Mouse (Mus musculus) lung, embryonic 14.5 days (tissue): ENCODE measurements around the gene Stk25. TPM values are rescaled to one million over a fixed set of nuclear protein-coding genes. Genes with fewer than 3 reads are reported as not detected.

Experiments used
- ATAC-seq: fragments of 200-750 bp; cut with Nextera tagmentation; 2 replicates; pipeline ENCODE4 v1.8.0; 2017; ENCODE audit warnings: mild to moderate bottlenecking, moderate TSS enrichment, moderate library complexity; ENCODE audit not compliant: insufficient read depth
- DNase-seq: peaks from one replicate; pipeline ENCODE4 v3.0.0-alpha.2; 2015
- H3K27ac ChIP-seq: fragments of 300-500 bp; sonication (generic); 2 replicates; pipeline ENCODE4 v1.5.1; 2014; ENCODE audit warnings: low read depth, mild to moderate bottlenecking, moderate library complexity
- H3K27me3 ChIP-seq: fragments of 300-500 bp; sonication (generic); 2 replicates; pipeline ENCODE4 v1.6.1; 2014; ENCODE audit warnings: low read length, control low read depth; ENCODE audit not compliant: insufficient read depth
- H3K36me3 ChIP-seq: fragments of 300-500 bp; sonication (generic); 2 replicates; pipeline ENCODE4 v1.6.1; 2014; ENCODE audit warnings: control low read depth; ENCODE audit not compliant: insufficient read depth
- H3K4me1 ChIP-seq: fragments of 300-500 bp; sonication (generic); 2 replicates; pipeline ENCODE4 v1.6.1; 2014; ENCODE audit warnings: antibody characterized with exemption, control low read depth; ENCODE audit not compliant: insufficient read depth
- H3K4me2 ChIP-seq: fragments of 300-500 bp; sonication (generic); 2 replicates; pipeline ENCODE4 v1.6.1; 2014; ENCODE audit warnings: mild to moderate bottlenecking
- H3K4me3 ChIP-seq: fragments of 300-500 bp; sonication (generic); 2 replicates; pipeline ENCODE4 v1.5.1; 2014; ENCODE audit warnings: low read depth, low read length
- H3K9ac ChIP-seq: fragments of 300-500 bp; sonication (generic); 2 replicates; pipeline ENCODE4 v1.6.1; 2014
- H3K9me3 ChIP-seq: fragments of 300-500 bp; sonication (generic); 2 replicates; pipeline ENCODE4 v1.6.1; 2016; ENCODE audit warnings: low read depth, low read length, control low read depth
- CTCF ChIP-seq: IDR thresholded peaks from 2 replicates; pipeline ENCODE4 v1.5.1; 2016; ENCODE audit warnings: antibody characterized with exemption, low read depth
- WGBS: fragments of 180-500 bp; shearing (Covaris S2); extraction: QIAGEN DNeasy Blood & Tissue Kit; methylation state at CpG from one replicate; pipeline ENCODE4 v1.1.7; 2014; 5-methylcytosine and 5-hydroxymethylcytosine counted together
- polyA plus RNA-seq: library from polyadenylated mRNA; unstranded; fragments of >200 nt; fragmentation: Nextera tagmentation; extraction: Ambion mirVana; gene quantifications from 2 replicates; pipeline ENCODE4 v1.2.1, GENCODE M21; 2014

Stk25 gene
- polyA plus RNA-seq, 1 experiment from 2014 or later: 181 TPM

GRCm38 (mm10) chr1:93634481-93634891 lies 24.0 kb downstream of the Stk25 start:
- WGBS: 2% methylated on average over 6 of the region's 6 CpGs
- ATAC-seq (peak; percentile 7; the same call in 1 of the 2 replicates), DNase-seq (peak; percentile 65)
- peaks cover 23% of the 10 kb centered on the region; the same call in 1 of the 2 replicates for H3K36me3 ChIP-seq
- no peak for TF ChIP-seq CTCF
- peak overlapping the region; percentile 96 for H3K4me3 ChIP-seq
- peak overlapping the region; percentile 90 for H3K27ac ChIP-seq
- peak overlapping the region; percentile 90 for H3K4me2 ChIP-seq
- H3K27me3 ChIP-seq: no peaks in the 10 kb centered on the region
- H3K9ac ChIP-seq: peak overlapping the region; percentile 87
- peaks cover 6% of the 10 kb centered on the region; the same call in 1 of the 2 replicates for H3K4me1 ChIP-seq
- no peaks in the 10 kb centered on the region for H3K9me3 ChIP-seq

DNA sequence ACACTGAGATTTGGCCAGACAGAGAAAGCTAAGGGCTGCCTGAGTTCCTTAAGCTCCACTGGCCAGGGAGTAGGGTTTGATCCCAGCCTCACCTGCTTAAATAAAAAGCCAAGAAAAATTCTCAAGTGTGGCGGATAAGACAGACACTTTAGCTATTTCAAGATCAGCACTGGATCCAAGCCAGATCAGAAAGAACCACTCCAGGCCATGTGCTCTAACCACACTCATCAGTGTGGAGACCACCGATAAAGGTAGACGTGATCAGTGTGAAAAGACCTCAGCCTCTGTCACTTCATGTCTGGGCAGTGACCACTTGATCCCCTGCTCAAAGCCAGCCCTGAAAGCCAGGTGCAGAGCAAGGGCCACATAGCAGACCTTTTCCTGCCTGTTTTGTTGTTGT lies 25.7 kb downstream of the Stk25 start:
- WGBS: 87% methylated on average over 3 of the region's 3 CpGs
- TF ChIP-seq CTCF: no peak
- H3K9ac ChIP-seq: no peak overlapping the region
- DNase-seq: no peak
- no peaks in the 10 kb centered on the region for H3K9me3 ChIP-seq
- no peak overlapping the region for H3K4me3 ChIP-seq
- peaks cover 6% of the 10 kb centered on the region; the same call in 1 of the 2 replicates for H3K4me1 ChIP-seq
- H3K36me3 ChIP-seq: peaks cover 41% of the 10 kb centered on the region
- no peak overlapping the region for H3K4me2 ChIP-seq
- no peak for ATAC-seq
- H3K27me3 ChIP-seq: no peaks in the 10 kb centered on the region
- no peak overlapping the region for H3K27ac ChIP-seq

DNA sequence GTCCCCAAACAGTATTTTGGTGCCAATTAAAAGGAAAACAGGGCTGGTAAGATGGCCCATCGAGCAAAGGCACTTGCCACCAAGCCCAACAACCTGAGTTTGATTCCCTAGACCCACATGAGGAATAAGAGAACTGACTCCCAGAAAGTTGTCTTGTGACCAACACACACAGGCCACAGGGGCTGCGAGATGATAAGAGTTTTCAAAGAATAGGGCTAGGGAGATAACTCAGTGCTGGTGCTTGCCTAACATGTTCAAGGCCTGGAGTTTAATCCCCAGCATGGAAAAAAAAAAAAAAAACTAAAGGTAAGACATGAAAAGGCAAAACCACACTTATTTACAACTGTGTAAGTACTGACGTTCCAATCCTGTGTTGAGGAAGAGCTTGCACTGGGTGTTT lies 27.7 kb downstream of the Stk25 start:
- peaks cover 6% of the 10 kb centered on the region; the same call in 1 of the 2 replicates for H3K4me1 ChIP-seq
- TF ChIP-seq CTCF: no peak
- ATAC-seq (no peak), DNase-seq (no peak)
- no peaks in the 10 kb centered on the region for H3K9me3 ChIP-seq
- H3K27ac ChIP-seq: no peak overlapping the region
- no peak overlapping the region for H3K4me3 ChIP-seq
- no peaks in the 10 kb centered on the region for H3K27me3 ChIP-seq
- WGBS: 81% methylated on average over 3 of the region's 3 CpGs
- no peak overlapping the region for H3K4me2 ChIP-seq
- H3K36me3 ChIP-seq: peaks cover 60% of the 10 kb centered on the region
- no peak overlapping the region for H3K9ac ChIP-seq

GRCm38 (mm10) chr1:93624502-93624901 lies 34.0 kb downstream of the Stk25 start:
- no peaks in the 10 kb centered on the region for H3K27me3 ChIP-seq
- no peak overlapping the region for H3K27ac ChIP-seq
- H3K9me3 ChIP-seq: no peaks in the 10 kb centered on the region
- ATAC-seq: no peak
- H3K4me3 ChIP-seq: no peak overlapping the region
- H3K36me3 ChIP-seq: peaks cover 97% of the 10 kb centered on the region
- 62% methylated on average over 1 of the region's 1 CpGs for WGBS
- H3K4me1 ChIP-seq: no peaks in the 10 kb centered on the region
- H3K4me2 ChIP-seq: no peak overlapping the region
- H3K9ac ChIP-seq: no peak overlapping the region
- TF ChIP-seq CTCF: no peak
- DNase-seq: no peak

DNA sequence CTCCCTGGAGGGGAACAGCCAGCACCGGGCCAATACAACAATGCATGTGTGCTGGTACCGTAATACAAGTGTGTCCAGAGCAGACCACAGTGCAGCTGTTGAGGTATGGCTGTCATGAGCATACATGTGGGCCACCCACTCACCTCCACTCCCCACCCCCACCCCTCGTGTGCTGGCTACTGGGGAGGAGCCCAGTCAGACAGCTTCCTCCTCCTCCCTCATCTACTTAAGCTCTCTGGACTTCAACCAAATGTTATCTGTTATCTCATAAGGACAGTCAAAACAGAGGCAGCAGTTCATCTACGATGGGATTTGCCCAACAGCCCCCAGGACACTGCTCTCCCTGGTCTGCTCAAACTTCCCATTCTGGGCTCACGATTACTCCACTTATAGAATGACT lies 39.5 kb downstream of the Stk25 start:
- H3K9ac ChIP-seq: no peak overlapping the region
- H3K27me3 ChIP-seq: no peaks in the 10 kb centered on the region
- no peaks in the 10 kb centered on the region for H3K4me1 ChIP-seq
- H3K36me3 ChIP-seq: peaks cover 50% of the 10 kb centered on the region
- 62% methylated on average over 5 of the region's 5 CpGs for WGBS
- no peaks in the 10 kb centered on the region for H3K9me3 ChIP-seq
- ATAC-seq: 0 out of 2 replicates have a peak, but pooled peaks have one; percentile 35
- H3K4me3 ChIP-seq: no peak overlapping the region
- DNase-seq: no peak
- H3K4me2 ChIP-seq: no peak overlapping the region
- no peak for TF ChIP-seq CTCF
- H3K27ac ChIP-seq: no peak overlapping the region

DNA sequence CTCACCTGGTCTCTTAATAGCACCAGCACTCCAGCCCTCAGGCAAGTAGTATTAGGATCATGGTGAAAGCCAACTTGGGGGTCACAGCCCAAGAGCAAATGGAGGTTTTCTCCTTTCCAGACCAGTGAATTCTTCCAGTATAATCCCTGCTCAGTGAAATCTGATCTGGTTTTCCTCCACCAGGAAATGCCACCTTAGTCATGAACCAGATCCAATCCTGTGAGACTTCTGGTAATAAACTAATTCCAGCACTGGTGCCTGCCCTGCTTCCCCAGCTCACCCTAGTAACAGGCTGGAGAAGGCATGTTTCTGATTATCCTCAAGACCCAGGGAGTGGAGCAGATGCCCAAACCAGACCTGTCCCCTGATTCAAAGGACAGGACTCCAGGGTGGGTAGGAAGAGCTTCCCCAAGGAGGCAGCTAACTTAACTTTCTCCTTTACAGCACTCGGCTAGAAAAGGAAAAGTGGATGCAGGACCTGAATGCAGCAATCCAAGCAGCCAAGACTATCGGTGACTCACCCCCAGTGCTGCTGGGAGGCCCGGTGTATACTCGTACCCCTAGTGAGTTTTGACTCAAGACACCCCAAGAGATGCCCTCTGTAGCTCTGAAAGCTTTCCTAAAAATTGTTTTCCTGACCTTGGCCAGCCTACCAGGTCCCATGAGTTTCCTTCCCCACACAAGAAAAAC lies 40.3 kb downstream of the Stk25 start:
- 82% methylated on average over 4 of the region's 4 CpGs for WGBS

DNA sequence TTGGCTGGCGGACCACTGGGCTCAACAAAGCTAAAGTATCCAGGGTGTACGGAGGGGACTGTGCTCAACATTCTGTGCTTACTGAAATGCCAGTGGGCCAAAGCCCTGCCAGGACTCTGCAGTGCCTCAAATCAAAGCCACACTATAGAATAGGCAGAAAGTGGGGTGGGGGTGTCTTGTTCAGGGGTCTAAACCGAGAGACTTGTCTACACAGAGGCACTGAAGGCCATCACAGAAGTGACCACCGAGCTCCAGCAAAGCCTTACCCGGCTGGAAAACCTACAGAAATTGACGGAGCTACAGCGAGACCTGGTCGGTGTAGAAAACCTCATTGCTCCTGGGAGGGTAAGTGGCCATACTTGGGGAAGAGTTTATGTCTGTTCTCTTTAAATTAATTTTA lies 48.7 kb downstream of the Stk25 start:
- 0 out of 2 replicates have a peak, but pooled peaks cover 4% of the 10 kb centered on the region for H3K36me3 ChIP-seq
- WGBS: 84% methylated on average over 8 of the region's 8 CpGs
- DNase-seq: no peak

More for the DNA sequence above, 40.3 kb downstream of the Stk25 start:
- Histone ChIP-seq H3K9me3 (no peaks in the 10 kb centered on the region), H3K36me3 (peaks cover 44% of the 10 kb centered on the region), H3K4me1 (no peaks in the 10 kb centered on the region), H3K4me3 (no peak overlapping the region), H3K9ac (no peak overlapping the region), H3K27me3 (no peaks in the 10 kb centered on the region), H3K4me2 (no peak overlapping the region), H3K27ac (no peak overlapping the region)
- ATAC-seq (no peak), DNase-seq (no peak)
- TF ChIP-seq CTCF: no peak

More for the DNA sequence above, 48.7 kb downstream of the Stk25 start:
- H3K4me1 ChIP-seq: no peaks in the 10 kb centered on the region
- TF ChIP-seq CTCF: no peak
- no peak overlapping the region for H3K4me3 ChIP-seq
- no peak overlapping the region for H3K27ac ChIP-seq
- no peak overlapping the region for H3K4me2 ChIP-seq
- no peak for ATAC-seq
- no peaks in the 10 kb centered on the region for H3K9me3 ChIP-seq
- H3K9ac ChIP-seq: no peak overlapping the region
- no peaks in the 10 kb centered on the region for H3K27me3 ChIP-seq
